Mouse (Mus musculus) CH12.LX (cell line): ENCODE results near the gene Xrra1. TPM values are rescaled to one million over a fixed set of nuclear protein-coding genes. Genes with fewer than 3 reads are reported as not detected.

Experiments
- DNase-seq: peaks from one replicate; pipeline ENCODE4 v3.0.0-alpha.2; 2013; ENCODE audit errors: extremely low read depth
- H3K27ac ChIP-seq: 2 replicates; pipeline ENCODE4 v1.5.1; 2012; ENCODE audit warnings: low read depth, mild to moderate bottlenecking, control low read depth, moderate library complexity; ENCODE audit not compliant: insufficient read depth
- H3K27me3 ChIP-seq: replicated peaks from 2 replicates; pipeline ENCODE3; 2012; ENCODE audit warnings: inconsistent platforms
- H3K36me3 ChIP-seq, 2 experiments: replicated peaks in 1 of 2; 2 replicates each; pipeline versions ENCODE3 to v1.6.1; 2012; ENCODE audit warnings: inconsistent platforms in 1 of 2, low read length in 1 of 2, mild to moderate bottlenecking in 1 of 2, mixed read lengths in 1 of 2, moderate library complexity in 1 of 2; ENCODE audit not compliant: control insufficient read depth in 1 of 2, insufficient read depth in 1 of 2
- H3K4me1 ChIP-seq, 2 experiments: 2 replicates each; pipeline ENCODE4 v1.6.1; 2012; ENCODE audit warnings: inconsistent platforms in 1 of 2, moderate library complexity in 1 of 2; ENCODE audit not compliant: insufficient read depth in 2 of 2, control insufficient read depth in 1 of 2
- H3K4me2 ChIP-seq: 2 replicates; pipeline ENCODE4 v1.6.1; 2012; ENCODE audit warnings: low read depth, mild to moderate bottlenecking, control low read depth; ENCODE audit not compliant: poor library complexity, insufficient read depth, severe bottlenecking
- H3K4me3 ChIP-seq, 3 experiments: fragments of 150-350 bp in 1 of 3; sonication (generic) in 1 of 3; replicated peaks in 1 of 3; 2 replicates each; pipeline versions ENCODE3 to v1.5.1; 2011 to 2012; ENCODE audit warnings: low read depth in 2 of 3, low read length in 2 of 3, mild to moderate bottlenecking in 2 of 3, moderate library complexity in 2 of 3, control low read depth in 1 of 3, improper control_type of control experiment in 1 of 3, inconsistent platforms in 1 of 3, mixed read lengths in 1 of 3; ENCODE audit not compliant: poor library complexity in 1 of 3
- H3K79me2 ChIP-seq: replicated peaks from 2 replicates; pipeline ENCODE4 v1.6.1; 2012; ENCODE audit warnings: mild to moderate bottlenecking, moderate library complexity; ENCODE audit not compliant: control insufficient read depth, poor library complexity, insufficient read depth, severe bottlenecking; ENCODE audit errors: extremely low read depth
- H3K9ac ChIP-seq: 2 replicates; pipeline ENCODE4 v1.6.1; 2012; ENCODE audit warnings: low read depth, mild to moderate bottlenecking, control low read depth, moderate library complexity; ENCODE audit not compliant: insufficient read depth
- H3K9me3 ChIP-seq: replicated peaks from 2 replicates; pipeline ENCODE3; 2012; ENCODE audit warnings: low read length, inconsistent platforms, mixed read lengths
- BHLHE40 ChIP-seq: IDR thresholded peaks from 2 replicates; pipeline ENCODE4 v1.6.1; 2011; ENCODE audit warnings: mild to moderate bottlenecking, low read depth, low read length, improper control_type of control experiment
- ELF1 ChIP-seq: IDR thresholded peaks from 2 replicates; pipeline ENCODE4 v1.6.1; 2014; ENCODE audit warnings: low read depth, mild to moderate bottlenecking, inconsistent platforms, low read length, improper control_type of control experiment
- ETS1 ChIP-seq: conservative IDR thresholded peaks from 2 replicates; pipeline ENCODE4 v1.6.1; 2012; ENCODE audit warnings: low read depth, mild to moderate bottlenecking, inconsistent platforms, low read length, improper control_type of control experiment, moderate library complexity
- GABPA ChIP-seq: IDR thresholded peaks from 2 replicates; pipeline ENCODE4 v1.6.1; 2012; ENCODE audit warnings: low read depth, low read length, improper control_type of control experiment, inconsistent platforms; ENCODE audit not compliant: insufficient replicate concordance
- IRF4 ChIP-seq: IDR thresholded peaks from 2 replicates; pipeline ENCODE4 v1.6.1; 2014; ENCODE audit warnings: low read depth, mild to moderate bottlenecking, inconsistent platforms, low read length, improper control_type of control experiment
- JUN ChIP-seq: IDR thresholded peaks from 2 replicates; pipeline ENCODE4 v1.6.1; 2011; ENCODE audit warnings: low read depth, mild to moderate bottlenecking, low read length, improper control_type of control experiment, moderate library complexity; ENCODE audit not compliant: insufficient read depth
- POLR2AphosphoS2 ChIP-seq: IDR thresholded peaks from 2 replicates; pipeline ENCODE4 v1.6.1; 2011; ENCODE audit warnings: low read depth, low read length, improper control_type of control experiment
- RCOR1 ChIP-seq: conservative IDR thresholded peaks from 2 replicates; pipeline ENCODE4 v1.6.1; 2012; ENCODE audit warnings: low read depth, mild to moderate bottlenecking, inconsistent platforms, low read length, improper control_type of control experiment
- TCF12 ChIP-seq: IDR thresholded peaks from 2 replicates; pipeline ENCODE4 v1.6.1; 2014; ENCODE audit warnings: low read depth, mild to moderate bottlenecking, inconsistent platforms, low read length, improper control_type of control experiment
- USF1 ChIP-seq: IDR thresholded peaks from 2 replicates; pipeline ENCODE4 v1.6.1; 2014; ENCODE audit warnings: low read depth, mild to moderate bottlenecking, inconsistent platforms, low read length, improper control_type of control experiment
- ZC3H11A ChIP-seq: IDR thresholded peaks from 2 replicates; pipeline ENCODE4 v1.6.1; 2012; ENCODE audit warnings: low read depth, mild to moderate bottlenecking, inconsistent platforms, low read length, improper control_type of control experiment
- ZMIZ1 ChIP-seq: IDR thresholded peaks from 2 replicates; pipeline ENCODE4 v1.6.1; 2012; ENCODE audit warnings: low read depth, mild to moderate bottlenecking, inconsistent platforms, low read length, improper control_type of control experiment
- dilution Hi-C: fragments of 300-500 bp; cut with MboI; formaldehyde crosslinking; loops from 2 replicates; pipeline ENCODE4 v1.14.3; 2020; ENCODE audit warnings: low sequenced_read_pairs; ENCODE audit not compliant: extremely low pct_unique_long_range_greater_than_20kb, extremely low pct_ligation_motif_present
- in situ Hi-C: fragments of 300-500 bp; cut with MboI; formaldehyde crosslinking; loops from 3 replicates; pipeline ENCODE4 v1.14.3; 2019; ENCODE audit warnings: low sequenced_read_pairs, low pct_ligation_motif_present, low pct_unique_long_range_greater_than_20kb, mixed read lengths
- polyA plus RNA-seq: library from polyadenylated mRNA; unstranded; fragments of >175 nt; gene quantifications from 2 replicates; pipeline ENCODE4 v1.2.1, GENCODE M21; 2012; ENCODE audit warnings: low read depth; ENCODE audit not compliant: insufficient read length
- total RNA-seq, 2 experiments: library from RNA; depleted of rRNA; stranded (reverse); fragments of 300-350 nt in 1 of 2; fragments of >200 nt in 1 of 2; gene quantifications; 2 replicates each; pipeline ENCODE4 v1.2.3; 2012 to 2014

The Xrra1 gene
- total and polyA plus RNA-seq, 3 experiments: 0.17 to 0.59 (median 0.49) TPM

- Histone ChIP-seq H3K9ac (no peak overlapping the region), H3K27ac (no peak overlapping the region), H3K27me3 (no peaks in the 10 kb centered on the region), H3K4me1 (peaks cover 6 to 44% of the 10 kb centered on the region in 2 experiments; a peak in 3 of 4 replicates), H3K36me3 (peaks cover 0 to 22% of the 10 kb centered on the region in 2 experiments), H3K79me2 (peaks cover 2% of the 10 kb centered on the region; the same call in 1 of the 2 replicates), H3K4me3 (no peak overlapping the region), H3K4me2 (no peak overlapping the region), H3K9me3 (no peaks in the 10 kb centered on the region)
- dilution Hi-C loops: no loop called here
- TF ChIP-seq ZMIZ1 (no peak), JUN (no peak)
- DNase-seq: no peak
- in situ Hi-C loops: no loop called here
Observed at GRCm38 (mm10) chr7:99965020-99965841, 106.3 kb downstream of the Xrra1 start.

GRCm38 (mm10) chr7:99966011-99966721 lies 107.2 kb downstream of the Xrra1 start:
- Histone ChIP-seq H3K27me3 (no peaks in the 10 kb centered on the region), H3K79me2 (peaks cover 2% of the 10 kb centered on the region; the same call in 1 of the 2 replicates), H3K36me3 (peaks cover 0 to 21% of the 10 kb centered on the region in 2 experiments), H3K9me3 (no peaks in the 10 kb centered on the region), H3K4me2 (no peak overlapping the region), H3K9ac (no peak overlapping the region)
- TF ChIP-seq IRF4 (no peak), BHLHE40 (no peak), ZC3H11A (no peak), ELF1 (no peak), ZMIZ1 (no peak), ETS1 (no peak), POLR2AphosphoS2 (no peak), RCOR1 (no peak), TCF12 (no peak), GABPA (no peak), USF1 (no peak)
- TF ChIP-seq, all 38 proteins: peak for 0
- no peak overlapping the region for H3K27ac ChIP-seq
- dilution Hi-C loops (no loop called here), in situ Hi-C loops (no loop called here)
- H3K4me1 ChIP-seq: peaks cover 6 to 38% of the 10 kb centered on the region in 2 experiments; a peak in 3 of 4 replicates
- no peak overlapping the region for H3K4me3 ChIP-seq
- no peak for DNase-seq

Other genes with a start within 250 kb of the Xrra1 start
- 0.13 and 0.25 TPM in 2 replicates for gene Tpbgl, start 232.0 kb upstream of the Xrra1 start, total RNA-seq (2012; rRNA removed)
- not detected in 2 replicates for gene Tpbgl, start 232.0 kb upstream of the Xrra1 start, total RNA-seq (2014; rRNA removed)
- gene Tpbgl, start 232.0 kb upstream of the Xrra1 start, polyA plus RNA-seq: 0.07 TPM in 1 of 2 replicates, not detected in the other
- gene Slco2b1, start 147.8 kb upstream of the Xrra1 start, total RNA-seq (2012; rRNA removed): 0.08 and 0.13 TPM in 2 replicates
- 0.11 TPM in 2 replicates for gene Slco2b1, start 147.8 kb upstream of the Xrra1 start, total RNA-seq (2014; rRNA removed)
- gene Slco2b1, start 147.8 kb upstream of the Xrra1 start, polyA plus RNA-seq: 0.16 TPM in 1 of 2 replicates, not detected in the other
- gene Olfr520, start 128.8 kb upstream of the Xrra1 start, total RNA-seq (2012; rRNA removed): not detected in 2 replicates
- gene Olfr520, start 128.8 kb upstream of the Xrra1 start, total RNA-seq (2014; rRNA removed): not detected in 2 replicates
- gene Olfr520, start 128.8 kb upstream of the Xrra1 start, polyA plus RNA-seq: not detected in 2 replicates
- gene Olfr521, start 95.6 kb upstream of the Xrra1 start, total RNA-seq (2012; rRNA removed): not detected in 2 replicates
- gene Olfr521, start 95.6 kb upstream of the Xrra1 start, total RNA-seq (2014; rRNA removed): not detected in 2 replicates
- gene Olfr521, start 95.6 kb upstream of the Xrra1 start, polyA plus RNA-seq: not detected in 2 replicates
- gene Neu3, start 30.7 kb upstream of the Xrra1 start, total RNA-seq (2012; rRNA removed): 8.5 and 9.1 TPM in 2 replicates
- 8.9 and 11.0 TPM in 2 replicates for gene Neu3, start 30.7 kb upstream of the Xrra1 start, total RNA-seq (2014; rRNA removed)
- 11.2 and 11.5 TPM in 2 replicates for gene Neu3, start 30.7 kb upstream of the Xrra1 start, polyA plus RNA-seq
- 203 and 247 TPM in 2 replicates for gene Spcs2, start 4.3 kb downstream of the Xrra1 start, total RNA-seq (2012; rRNA removed)
- 268 and 272 TPM in 2 replicates for gene Spcs2, start 4.3 kb downstream of the Xrra1 start, total RNA-seq (2014; rRNA removed)
- gene Spcs2, start 4.3 kb downstream of the Xrra1 start, polyA plus RNA-seq: 232 and 242 TPM in 2 replicates
- gene Rnf169, start 121.3 kb downstream of the Xrra1 start, total RNA-seq (2012; rRNA removed): 8.9 and 11.4 TPM in 2 replicates
- gene Rnf169, start 121.3 kb downstream of the Xrra1 start, total RNA-seq (2014; rRNA removed): 5.2 and 5.4 TPM in 2 replicates
- gene Rnf169, start 121.3 kb downstream of the Xrra1 start, polyA plus RNA-seq: 3.7 and 3.9 TPM in 2 replicates
- not detected in 2 replicates for gene Chrdl2, start 147.1 kb downstream of the Xrra1 start, total RNA-seq (2012; rRNA removed)
- not detected in 2 replicates for gene Chrdl2, start 147.1 kb downstream of the Xrra1 start, total RNA-seq (2014; rRNA removed)
- not detected in 2 replicates for gene Chrdl2, start 147.1 kb downstream of the Xrra1 start, polyA plus RNA-seq